Mouse (Mus musculus): ENCODE results near the gene Rcan2. TPM values are rescaled to one million over a fixed set of nuclear protein-coding genes. Genes with fewer than 3 reads are reported as not detected.

Rcan2 gene
- polyA plus RNA-seq, 1 experiment from 2014 or later, result 109 TPM

- ATAC-seq, result no peak
- DNase-seq (ENCODE audit: low read depth, low spot score), result peak; percentile 48
- in situ Hi-C loops (cut with MboI; ENCODE audit: low pct_unique_long_range_greater_than_20kb), result no loop called here
- ChIA-PET CTCF (interaction anchor here (0.7 to 1.8 kb wide), 3 partner anchors 18 to 134 kb away, joined by 3 read pairs; no protein-coding TSS in a partner anchor), POLR2A (interaction anchor here (1.4 to 1.7 kb wide), 2 partner anchors 10 to 13 kb away, joined by 3 to 5 read pairs; no protein-coding TSS in a partner anchor)
- no peak for TF ChIP-seq CTCF (IDR thresholded peaks at IDR 0.05)
- no peaks in the 10 kb centered on the region for H3K27me3 ChIP-seq
Observed at GRCm38 (mm10) chr17:43903807-43904771, 102.9 kb downstream of the Rcan2 start.

GRCm38 (mm10) chr17:43904896-43905295, 103.7 kb downstream of the Rcan2 start:
- in situ Hi-C loops (cut with MboI; ENCODE audit: low pct_unique_long_range_greater_than_20kb), result no loop called here
- CTCF ChIA-PET, result interaction anchor here (0.7 to 1.8 kb wide), 3 partner anchors 19 to 133 kb away, joined by 3 read pairs; no protein-coding TSS in a partner anchor
- no peaks in the 10 kb centered on the region for H3K27me3 ChIP-seq
- TF ChIP-seq CTCF (IDR thresholded peaks at IDR 0.05), result no peak
- ATAC-seq, result no peak
- DNase-seq (ENCODE audit: low read depth, low spot score), result no peak
- POLR2A ChIA-PET, result interaction anchor here (1.4 to 1.7 kb wide), 2 partner anchors 11 to 13 kb away, joined by 3 to 5 read pairs; no protein-coding TSS in a partner anchor

- no peak for TF ChIP-seq CTCF (IDR thresholded peaks at IDR 0.05)
- POLR2A ChIA-PET, result no interaction called here
- in situ Hi-C loops (cut with MboI; ENCODE audit: low pct_unique_long_range_greater_than_20kb), result no loop called here
- no peaks in the 10 kb centered on the region for H3K27me3 ChIP-seq
- CTCF ChIA-PET, result no interaction called here
- no peak for ATAC-seq
- no peak for DNase-seq (ENCODE audit: low read depth, low spot score)
Observed at GRCm38 (mm10) chr17:43906728-43907127, 105.6 kb downstream of the Rcan2 start.

- no peak for ATAC-seq
- no peak for TF ChIP-seq CTCF (IDR thresholded peaks at IDR 0.05)
- in situ Hi-C loops (cut with MboI; ENCODE audit: low pct_unique_long_range_greater_than_20kb), result no loop called here
- CTCF ChIA-PET, result interaction anchor here (0.9 to 1.5 kb wide), 2 partner anchors 17 to 110 kb away, joined by 3 read pairs; no protein-coding TSS in a partner anchor
- no peaks in the 10 kb centered on the region for H3K27me3 ChIP-seq
- POLR2A ChIA-PET, result no interaction called here
- no peak for DNase-seq (ENCODE audit: low read depth, low spot score)
Observed at GRCm38 (mm10) chr17:43916128-43916527, 115.0 kb downstream of the Rcan2 start.

GRCm38 (mm10) chr17:43917143-43917542, 116.0 kb downstream of the Rcan2 start:
- TF ChIP-seq CTCF (IDR thresholded peaks at IDR 0.05), result no peak
- CTCF ChIA-PET, result interaction anchor here (1.5 kb wide), 1 partner anchor 18 kb away, joined by 3 read pairs; no protein-coding TSS in a partner anchor
- POLR2A ChIA-PET, result no interaction called here
- DNase-seq (ENCODE audit: low read depth, low spot score), result no peak
- in situ Hi-C loops (cut with MboI; ENCODE audit: low pct_unique_long_range_greater_than_20kb), result no loop called here
- ATAC-seq, result no peak
- no peaks in the 10 kb centered on the region for H3K27me3 ChIP-seq

GRCm38 (mm10) chr17:43929856-43930255, 128.7 kb downstream of the Rcan2 start:
- ChIA-PET POLR2A (no interaction called here), CTCF (interaction anchor here (1.2 kb wide), 1 partner anchor 25 kb away, joined by 3 read pairs; no protein-coding TSS in a partner anchor)
- DNase-seq (ENCODE audit: low read depth, low spot score) (no peak), ATAC-seq (no peak)
- in situ Hi-C loops (cut with MboI; ENCODE audit: low pct_unique_long_range_greater_than_20kb), result no loop called here
- no peak for TF ChIP-seq CTCF (IDR thresholded peaks at IDR 0.05)
- H3K27me3 ChIP-seq, result no peaks in the 10 kb centered on the region

GRCm38 (mm10) chr17:43931731-43932130, 130.6 kb downstream of the Rcan2 start:
- in situ Hi-C loops (cut with MboI; ENCODE audit: low pct_unique_long_range_greater_than_20kb), result no loop called here
- ChIA-PET CTCF (no interaction called here), POLR2A (no interaction called here)
- ATAC-seq (no peak), DNase-seq (ENCODE audit: low read depth, low spot score) (no peak)
- H3K27me3 ChIP-seq, result no peaks in the 10 kb centered on the region
- no peak for TF ChIP-seq CTCF (IDR thresholded peaks at IDR 0.05)

GRCm38 (mm10) chr17:43934056-43934455, 132.9 kb downstream of the Rcan2 start:
- DNase-seq (ENCODE audit: low read depth, low spot score), result no peak
- POLR2A ChIA-PET, result no interaction called here
- CTCF ChIA-PET, result no interaction called here
- no peak for TF ChIP-seq CTCF (IDR thresholded peaks at IDR 0.05)
- no peaks in the 10 kb centered on the region for H3K27me3 ChIP-seq
- no peak for ATAC-seq
- in situ Hi-C loops (cut with MboI; ENCODE audit: low pct_unique_long_range_greater_than_20kb), result no loop called here

- DNase-seq (ENCODE audit: low read depth, low spot score), result no peak
- no peaks in the 10 kb centered on the region for H3K27me3 ChIP-seq
- no peak for TF ChIP-seq CTCF (IDR thresholded peaks at IDR 0.05)
- ATAC-seq, result no peak
- in situ Hi-C loops (cut with MboI; ENCODE audit: low pct_unique_long_range_greater_than_20kb), result no loop called here
- ChIA-PET POLR2A (no interaction called here), CTCF (no interaction called here)
Observed at GRCm38 (mm10) chr17:43952219-43952618, 151.1 kb downstream of the Rcan2 start.

- ChIA-PET POLR2A (interaction anchor here (0.6 kb wide), 1 partner anchor 16 kb away, joined by 3 read pairs; no protein-coding TSS in a partner anchor), CTCF (interaction anchor here (0.9 kb wide), 1 partner anchor 61 kb away, joined by 3 read pairs; no protein-coding TSS in a partner anchor)
- no peaks in the 10 kb centered on the region for H3K27me3 ChIP-seq
- in situ Hi-C loops (cut with MboI; ENCODE audit: low pct_unique_long_range_greater_than_20kb), result no loop called here
- no peak for TF ChIP-seq CTCF (IDR thresholded peaks at IDR 0.05)
- DNase-seq (ENCODE audit: low read depth, low spot score) (no peak), ATAC-seq (no peak)
Observed at GRCm38 (mm10) chr17:43952661-43953534, 151.7 kb downstream of the Rcan2 start.

Measured in Patski (cell line).